Mouse (Mus musculus) thymus, adult 2 months (tissue): ENCODE results near the gene Gdap2. TPM values are rescaled to one million over a fixed set of nuclear protein-coding genes. Genes with fewer than 3 reads are reported as not detected.

Experiments
- DNase-seq: peaks from one replicate; pipeline ENCODE4 v3.0.0; 2021
- H3K27ac ChIP-seq: fragments of 200-500 bp; 2 replicates; pipeline ENCODE4 v1.5.1; 2012; ENCODE audit warnings: low read length, control low read depth; ENCODE audit not compliant: control insufficient read depth, insufficient read depth
- H3K27me3 ChIP-seq: fragments of 200-500 bp; 2 replicates; pipeline ENCODE4 v1.6.1; 2012; ENCODE audit warnings: mild to moderate bottlenecking, low read length, moderate library complexity, mixed read lengths; ENCODE audit not compliant: control insufficient read depth, insufficient read depth
- H3K36me3 ChIP-seq: fragments of 200-500 bp; 2 replicates; pipeline ENCODE4 v1.6.1; 2012; ENCODE audit warnings: mild to moderate bottlenecking, low read length, moderate library complexity; ENCODE audit not compliant: control insufficient read depth, insufficient read depth
- H3K4me1 ChIP-seq: fragments of 200-500 bp; replicated peaks from 2 replicates; pipeline ENCODE4 v1.6.1; 2012; ENCODE audit warnings: low read length; ENCODE audit not compliant: control insufficient read depth, insufficient read depth
- H3K4me3 ChIP-seq: fragments of 200-500 bp; 2 replicates; pipeline ENCODE4 v1.5.1; 2012; ENCODE audit warnings: mild to moderate bottlenecking, low read length, control low read depth, moderate library complexity; ENCODE audit not compliant: control insufficient read depth, insufficient read depth
- CTCF ChIP-seq: fragments of 200-500 bp; IDR thresholded peaks from 2 replicates; pipeline ENCODE4 v1.5.1; 2012; ENCODE audit warnings: mild to moderate bottlenecking, control low read depth, low read length, moderate library complexity, borderline replicate concordance; ENCODE audit not compliant: control insufficient read depth, poor library complexity, insufficient read depth; ENCODE audit errors: extremely low read depth
- POLR2A ChIP-seq: fragments of 200-500 bp; IDR thresholded peaks from 2 replicates; pipeline ENCODE4 v1.6.1; 2012; ENCODE audit warnings: mild to moderate bottlenecking, low read length, control low read depth, moderate library complexity; ENCODE audit not compliant: control insufficient read depth, poor library complexity, insufficient read depth; ENCODE audit errors: extremely low read depth
- WGBS: fragments of 180-500 bp; shearing (Covaris S2); methylation state at CpG from one replicate; pipeline ENCODE4 v1.1.7; 2018; 5-methylcytosine and 5-hydroxymethylcytosine counted together
- polyA plus RNA-seq: library from polyadenylated mRNA; depleted of rRNA; stranded (reverse); fragments of >200 nt; gene quantifications from 2 replicates; pipeline ENCODE4 v1.2.3, GENCODE M21; 2012; rRNA removed

The Gdap2 gene
- polyA plus RNA-seq, 1 experiment: 19.6 TPM

DNA sequence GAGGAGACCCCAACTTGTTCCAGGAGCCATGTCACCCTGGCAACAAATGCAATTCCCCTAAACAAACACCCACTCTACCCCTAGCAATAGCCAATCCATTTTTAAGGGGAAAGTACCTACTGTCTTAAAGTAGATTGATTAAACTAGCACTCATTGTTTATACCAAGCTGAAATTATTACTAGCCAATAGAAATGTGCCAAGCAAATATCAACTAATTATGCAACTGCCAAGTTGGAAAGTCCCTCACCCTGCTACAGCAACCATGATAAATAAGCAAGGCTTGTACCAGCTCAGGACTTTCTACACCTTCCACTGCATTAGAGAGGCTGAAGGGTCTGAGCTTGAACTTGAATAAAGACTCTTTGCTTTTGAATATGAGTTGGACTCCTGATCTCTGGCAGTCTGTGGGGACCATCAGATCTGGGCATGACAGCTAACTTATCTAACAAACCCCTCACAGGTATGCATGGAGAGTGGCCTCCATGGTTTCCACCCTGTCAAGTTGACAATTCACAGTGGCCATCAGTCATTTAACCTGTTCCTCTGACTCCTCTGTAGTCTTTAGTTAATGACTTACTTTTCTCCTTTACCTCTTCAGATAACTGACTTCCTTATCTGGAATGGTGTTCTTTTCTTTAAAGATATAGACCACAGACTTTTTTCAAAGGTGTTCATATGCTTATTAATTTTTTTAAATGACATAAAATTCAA lies 74.7 kb downstream of the Gdap2 start:
- H3K36me3 ChIP-seq: no peaks in the 10 kb centered on the region
- DNase-seq: no peak
- H3K27me3 ChIP-seq: no peaks in the 10 kb centered on the region
- no peaks in the 10 kb centered on the region for H3K4me1 ChIP-seq
- TF ChIP-seq CTCF (no peak), POLR2A (no peak)
- no peak overlapping the region for H3K27ac ChIP-seq
- no peak overlapping the region for H3K4me3 ChIP-seq

DNA sequence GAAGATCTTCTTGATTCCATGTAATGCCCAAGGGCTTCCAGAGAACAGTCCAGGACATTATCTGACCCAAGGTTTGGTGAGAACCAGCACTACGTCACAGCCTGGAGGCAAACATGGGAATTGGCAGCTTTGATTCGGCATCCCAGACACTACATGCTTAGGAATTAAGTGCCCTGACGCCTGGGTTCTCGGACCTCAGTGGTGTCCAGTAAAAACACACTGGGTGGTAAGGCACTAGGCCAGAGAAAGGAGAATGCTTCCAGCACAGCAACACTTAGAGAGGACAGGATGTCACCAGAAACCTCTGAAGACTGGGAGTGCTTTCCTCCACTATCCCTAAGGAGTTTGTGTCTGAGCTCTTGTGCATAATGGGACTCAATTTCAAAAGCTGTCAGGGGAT lies 80.0 kb downstream of the Gdap2 start:
- TF ChIP-seq CTCF: no peak
- no peak for TF ChIP-seq POLR2A
- no peaks in the 10 kb centered on the region for H3K27me3 ChIP-seq
- no peak overlapping the region for H3K4me3 ChIP-seq
- WGBS: 92% methylated on average over 4 of the region's 4 CpGs
- no peak overlapping the region for H3K27ac ChIP-seq
- H3K36me3 ChIP-seq: no peaks in the 10 kb centered on the region
- no peak for DNase-seq
- H3K4me1 ChIP-seq: no peaks in the 10 kb centered on the region

DNA sequence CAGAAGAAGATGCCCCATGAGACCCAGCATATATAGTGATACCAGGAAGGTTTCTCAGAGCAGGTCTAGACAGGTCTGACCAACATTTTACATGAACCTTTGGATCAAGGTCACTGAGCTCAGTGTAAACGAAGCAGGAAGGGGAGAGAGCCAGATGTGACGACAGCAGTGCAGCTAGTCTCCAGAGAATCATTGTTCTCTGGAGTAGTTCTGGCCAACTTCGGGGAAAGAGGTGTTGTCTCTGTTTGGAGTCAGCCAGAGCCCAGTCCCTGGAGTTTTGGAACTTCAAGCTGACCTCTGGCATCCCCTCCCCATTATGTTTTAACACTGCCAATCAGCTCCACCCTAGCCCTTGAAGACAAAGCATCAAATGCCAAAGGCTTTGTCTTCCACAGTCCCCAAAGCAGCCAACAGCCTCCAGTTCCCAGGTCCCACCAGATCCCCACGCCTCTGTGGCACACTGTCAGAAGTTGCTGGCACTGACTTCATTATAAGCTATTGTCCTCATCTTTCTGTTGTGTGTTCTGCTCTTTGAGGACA lies 84.2 kb downstream of the Gdap2 start:
- no peaks in the 10 kb centered on the region for H3K36me3 ChIP-seq
- WGBS: 64% methylated on average over 4 of the region's 4 CpGs
- no peaks in the 10 kb centered on the region for H3K4me1 ChIP-seq
- DNase-seq: no peak
- no peak for TF ChIP-seq POLR2A
- H3K27ac ChIP-seq: no peak overlapping the region
- H3K27me3 ChIP-seq: no peaks in the 10 kb centered on the region
- no peak overlapping the region for H3K4me3 ChIP-seq

Other genes starting within 250 kb of the Gdap2 start
- 30.1 and 31.7 TPM in 2 replicates for gene Wdr3, start within 50 bp of the Gdap2 start, polyA plus RNA-seq